Mouse (Mus musculus): ENCODE measurements at regions not wholly inside any gene's neighbourhood (a gene's known extent, or its start where the extent isn't known, plus 50 kb on each side); places are given as distances from the start of the nearest gene placed in this dataset.
A peak's percentile ranks its signal among the peaks of the same experiment; 100 is the strongest.

DNA sequence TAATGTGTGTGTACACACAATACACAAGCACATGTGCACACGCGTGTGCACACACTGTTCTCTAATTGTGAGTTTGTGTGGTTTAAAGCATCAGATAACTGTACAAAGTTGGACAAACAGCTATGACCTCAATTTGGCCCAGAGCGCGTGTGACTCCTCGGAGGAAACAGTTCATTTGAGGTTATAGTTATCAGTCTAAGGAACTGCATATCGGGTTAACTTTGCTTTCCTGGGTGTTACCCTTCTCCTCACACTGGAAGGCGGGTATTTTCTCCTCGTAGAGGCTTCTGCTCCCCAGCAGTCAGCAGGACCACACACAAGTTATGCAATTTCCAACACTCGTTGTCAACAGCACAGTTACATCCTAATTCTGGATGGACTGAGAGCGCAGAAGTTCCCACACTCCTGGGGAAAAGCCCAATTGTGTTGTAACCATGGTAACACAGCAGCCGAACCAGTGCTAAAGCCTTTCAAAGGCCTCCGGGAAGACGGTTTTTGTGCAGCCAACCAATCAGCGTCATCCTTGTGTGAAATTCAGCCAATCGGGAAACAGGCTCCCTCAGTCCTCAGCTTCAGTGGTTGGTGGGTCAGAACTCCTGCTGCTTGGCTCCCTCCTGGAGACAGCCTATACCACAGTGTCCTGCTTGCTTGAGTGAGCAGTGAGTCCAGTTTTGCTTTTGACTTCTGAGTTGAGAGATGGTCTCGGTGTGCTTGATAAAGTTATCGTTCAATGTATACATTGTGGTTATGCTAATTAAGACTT is 198.6 kb upstream of the Hs6st1 start:
- TF ChIP-seq UBTF (IDR thresholded peaks at IDR 0.05; ENCODE audit: borderline replicate concordance, insufficient read depth, low read depth, low read length) (0 out of 2 replicates have a peak, but pooled peaks have one; percentile 60), MYC (IDR thresholded peaks at IDR 0.05; ENCODE audit: low read depth, low read length) (peak; percentile 91), MAX (IDR thresholded peaks at IDR 0.05; ENCODE audit: low read length) (peak; percentile 84)
